Mouse (Mus musculus) ES-E14 (cell line): Measurements from ENCODE around the gene Tnfsf8. TPM values are rescaled to one million over a fixed set of nuclear protein-coding genes. Genes with fewer than 3 reads are reported as not detected.

ENCODE experiments used
- DNase-seq: peaks from one replicate; pipeline ENCODE4 v3.0.0-alpha.2; 2013; ENCODE audit warnings: low read depth, low spot score
- H3K27ac ChIP-seq: 2 replicates; pipeline ENCODE4 v1.5.1; 2012; ENCODE audit warnings: low read depth, mild to moderate bottlenecking, low read length, moderate library complexity, mixed read lengths; ENCODE audit not compliant: poor library complexity, insufficient read depth, severe bottlenecking
- H3K36me3 ChIP-seq: 2 replicates; pipeline ENCODE4 v1.6.1; 2012; ENCODE audit warnings: mild to moderate bottlenecking, low read length, moderate library complexity, mixed read lengths; ENCODE audit not compliant: control insufficient read depth, poor library complexity, insufficient read depth, severe bottlenecking
- H3K4me1 ChIP-seq, 2 experiments: fragments of 150-350 bp in 1 of 2; sonication (generic) in 1 of 2; 2 replicates each; pipeline ENCODE4 v1.6.1; 2012; ENCODE audit warnings: low read length in 2 of 2, mild to moderate bottlenecking in 1 of 2, mixed read lengths in 1 of 2; ENCODE audit not compliant: control insufficient read depth in 2 of 2, insufficient read depth in 2 of 2, poor library complexity in 1 of 2
- H3K4me3 ChIP-seq, 2 experiments: fragments of 150-350 bp in 1 of 2; sonication (generic) in 1 of 2; 2 replicates each; pipeline ENCODE4 v1.5.1; 2012; ENCODE audit warnings: low read length in 2 of 2, low read depth in 1 of 2, mild to moderate bottlenecking in 1 of 2, mixed read lengths in 1 of 2; ENCODE audit not compliant: insufficient read depth in 1 of 2, poor library complexity in 1 of 2, severe bottlenecking in 1 of 2
- H3K9ac ChIP-seq: 2 replicates; pipeline ENCODE4 v1.6.1; 2012; ENCODE audit warnings: low read depth, mild to moderate bottlenecking, low read length, mixed read lengths; ENCODE audit not compliant: poor library complexity, insufficient read depth, severe bottlenecking
- H3K9me3 ChIP-seq: fragments of 150-350 bp; sonication (generic); 2 replicates; pipeline ENCODE4 v1.6.1; 2012; ENCODE audit warnings: low read depth, mild to moderate bottlenecking, low read length; ENCODE audit not compliant: control insufficient read depth, insufficient read depth
- CHD2 ChIP-seq: IDR thresholded peaks from 2 replicates; pipeline ENCODE4 v1.6.1; 2014; ENCODE audit warnings: mild to moderate bottlenecking, low read depth, low read length, inconsistent platforms
- HCFC1 ChIP-seq: IDR thresholded peaks from 2 replicates; pipeline ENCODE4 v1.6.1; 2012; ENCODE audit warnings: low read length, inconsistent platforms, borderline replicate concordance; ENCODE audit not compliant: insufficient read depth
- MAFK ChIP-seq: IDR thresholded peaks from 2 replicates; pipeline ENCODE4 v1.6.1; 2014; ENCODE audit warnings: mild to moderate bottlenecking, low read depth, low read length, inconsistent platforms; ENCODE audit not compliant: insufficient read depth
- ZC3H11A ChIP-seq: IDR thresholded peaks from 2 replicates; pipeline ENCODE4 v1.6.1; 2012; ENCODE audit warnings: low read depth, mild to moderate bottlenecking, inconsistent platforms, low read length, borderline replicate concordance
- ZNF384 ChIP-seq: IDR thresholded peaks from 2 replicates; pipeline ENCODE4 v1.6.1; 2012; ENCODE audit warnings: low read depth, low read length, inconsistent platforms
- in situ Hi-C, 2 experiments: fragments of 600-800 bp; cut with MboI; formaldehyde crosslinking; loops; one replicate each; pipeline ENCODE4 v1.15.1; 2025; ENCODE audit warnings: low sequenced_read_pairs in 2 of 2, inconsistent platforms in 1 of 2; ENCODE audit not compliant: unreplicated experiment in 2 of 2
- total RNA-seq: library from RNA; depleted of rRNA; stranded (reverse); fragments of 300-350 nt; gene quantifications from 2 replicates; pipeline ENCODE4 v1.2.3, GENCODE M21; 2012

The Tnfsf8 gene
- total RNA-seq, 1 experiment: 0.04 TPM

- TF ChIP-seq ZNF384 (no peak), HCFC1 (no peak), ZC3H11A (no peak), CHD2 (no peak), MAFK (no peak)
- Histone ChIP-seq H3K27ac (no peak overlapping the region), H3K4me1 (no peaks in the 10 kb centered on the region), H3K9ac (no peak overlapping the region), H3K9me3 (no peaks in the 10 kb centered on the region), H3K4me3 (no peak overlapping the region), H3K36me3 (no peaks in the 10 kb centered on the region)
- in situ Hi-C loops: no loop called here
- DNase-seq: no peak
Observed at GRCm38 (mm10) chr4:63868770-63869169, 7.6 kb upstream of the Tnfsf8 start.

- in situ Hi-C loops: no loop called here
- H3K9me3 ChIP-seq: no peaks in the 10 kb centered on the region
- no peaks in the 10 kb centered on the region for H3K36me3 ChIP-seq
- no peak for DNase-seq
- no peaks in the 10 kb centered on the region for H3K4me1 ChIP-seq
- no peak overlapping the region for H3K9ac ChIP-seq
- no peak overlapping the region for H3K4me3 ChIP-seq
- H3K27ac ChIP-seq: no peak overlapping the region
- no peak for TF ChIP-seq MAFK
- TF ChIP-seq CHD2: no peak
- TF ChIP-seq ZNF384: no peak
- TF ChIP-seq ZC3H11A: no peak
- TF ChIP-seq HCFC1: no peak
Observed at GRCm38 (mm10) chr4:63862953-63863352, 1.8 kb upstream of the Tnfsf8 start.

GRCm38 (mm10) chr4:63862092-63862697 lies 1.0 kb upstream of the Tnfsf8 start:
- Histone ChIP-seq H3K36me3 (no peaks in the 10 kb centered on the region), H3K27ac (no peak overlapping the region), H3K4me1 (no peaks in the 10 kb centered on the region), H3K9ac (no peak overlapping the region), H3K4me3 (no peak overlapping the region), H3K9me3 (no peaks in the 10 kb centered on the region)
- DNase-seq: no peak
- TF ChIP-seq HCFC1 (no peak), CHD2 (no peak), MAFK (no peak), ZC3H11A (no peak), ZNF384 (no peak)
- in situ Hi-C loops: no loop called here

GRCm38 (mm10) chr4:63860236-63860635 lies 911 bp downstream of the Tnfsf8 start:
- TF ChIP-seq CHD2 (no peak), HCFC1 (no peak), MAFK (no peak), ZC3H11A (no peak)
- no peak overlapping the region for H3K9ac ChIP-seq
- H3K4me1 ChIP-seq: no peaks in the 10 kb centered on the region
- no peak for DNase-seq
- in situ Hi-C loops: no loop called here
- H3K9me3 ChIP-seq: no peaks in the 10 kb centered on the region
- no peak overlapping the region for H3K4me3 ChIP-seq
- no peaks in the 10 kb centered on the region for H3K36me3 ChIP-seq
- no peak overlapping the region for H3K27ac ChIP-seq

- no peak for DNase-seq
- no peak for TF ChIP-seq CHD2
- no peak for TF ChIP-seq MAFK
- TF ChIP-seq HCFC1: no peak
- no peak for TF ChIP-seq ZC3H11A
- TF ChIP-seq ZNF384: no peak
- H3K9ac ChIP-seq: no peak overlapping the region
- in situ Hi-C loops: no loop called here
- no peaks in the 10 kb centered on the region for H3K9me3 ChIP-seq
- H3K36me3 ChIP-seq: no peaks in the 10 kb centered on the region
- H3K4me3 ChIP-seq: no peak overlapping the region
- no peak overlapping the region for H3K27ac ChIP-seq
- H3K4me1 ChIP-seq: no peaks in the 10 kb centered on the region
Observed at GRCm38 (mm10) chr4:63859785-63860203, 1.4 kb downstream of the Tnfsf8 start.
